Mouse (Mus musculus): ENCODE data around the gene Tom1l2.

DNA sequence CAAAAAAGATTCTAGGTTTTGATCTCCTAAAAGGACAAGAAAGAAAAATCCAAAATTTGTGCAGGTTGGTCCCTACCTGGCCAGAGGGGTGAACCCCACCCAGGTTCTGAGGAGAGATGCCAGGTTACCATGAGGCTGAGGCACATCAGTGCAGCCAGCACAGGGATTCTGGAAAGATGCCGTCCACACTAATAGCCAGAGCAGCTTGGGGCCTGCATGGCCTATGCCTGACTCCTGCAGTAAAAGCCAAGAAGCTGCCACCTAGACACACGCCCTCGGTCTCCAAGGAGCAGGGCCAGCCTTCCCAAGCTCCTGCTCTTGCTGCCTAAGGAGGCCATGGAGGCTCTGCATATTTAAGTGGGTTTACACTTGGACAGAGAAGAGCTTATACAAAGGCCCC is 121.4 kb downstream of the Tom1l2 start:
- TF ChIP-seq EP300 (IDR thresholded peaks at IDR 0.05; ENCODE audit: low read depth) (no peak), CTCF (IDR thresholded peaks at IDR 0.05; ENCODE audit: low read depth) (no peak)
